29 mouse cellular contexts compared by ENCODE assay signal in genomic region chr9:15067995-15068685, GRCm38 (mm10). TPM values are rescaled to one million over a fixed set of nuclear protein-coding genes. Genes with fewer than 3 reads are reported as not detected.
DNase-seq lines count a peak whose midpoint lies in the region; ATAC-seq and TF ChIP-seq lines count a peak whose summit lies in the region.
"Had no signal": no experiment of that assay in that cellular context is flagged by ENCODE, and none has a peak within 500 bp of the region (broad histone marks: within the 10 kb centered on the region; RNA-seq: fewer than 3 reads in every experiment).

No protein-coding gene starts in this region.

- TF ChIP-seq RAD21 in MEL (IDR thresholded peaks at IDR 0.05; ENCODE audit: low read depth, low read length): no peak

- no peak overlapping the region for H3ac ChIP-seq in myocyte (ENCODE audit: control insufficient read depth, insufficient read length)

- H3K79me2 ChIP-seq in MEL (ENCODE audit: control insufficient read depth, insufficient read depth, low read length, poor library complexity): no peaks in the 10 kb centered on the region
- H3K79me2 ChIP-seq in myocyte (ENCODE audit: control insufficient read depth, insufficient read depth): no peaks in the 10 kb centered on the region

- no peaks in the 10 kb centered on the region for H3K9me3 ChIP-seq in liver, embryonic 11.5 days (ENCODE audit: control insufficient read depth, low read length)
- H3K9me3 ChIP-seq in liver, postnatal 0 days (ENCODE audit: low read length): no peaks in the 10 kb centered on the region
- no peaks in the 10 kb centered on the region for H3K9me3 ChIP-seq in lung, embryonic 16.5 days (ENCODE audit: control insufficient read depth, low read length)
- H3K9me3 ChIP-seq in MEL (replicated peaks; ENCODE audit: insufficient read depth, low read length): no peaks in the 10 kb centered on the region
- H3K9me3 ChIP-seq in hindbrain, embryonic 16.5 days (ENCODE audit: control insufficient read depth, low read length): no peaks in the 10 kb centered on the region
- H3K9me3 ChIP-seq: forebrain, embryonic 10.5 days; forebrain, embryonic 13.5 days; G1E; heart, embryonic 12.5 days; heart, embryonic 15.5 days; hindbrain, embryonic 10.5 days; hindbrain, embryonic 13.5 days had no signal

- 79% methylated on average over 7 of the region's 7 CpGs for WGBS in liver, embryonic 11.5 days
- 66% methylated on average over 7 of the region's 7 CpGs for WGBS in liver, postnatal 0 days (ENCODE audit: insufficient replicate concordance)
- WGBS in lung, embryonic 16.5 days: 51% methylated on average over 7 of the region's 7 CpGs
- 88% methylated on average over 7 of the region's 7 CpGs for WGBS in hindbrain, embryonic 16.5 days

- no peak for TF ChIP-seq CTCF in liver, postnatal 0 days (IDR thresholded peaks at IDR 0.05; ENCODE audit: low read depth)
- TF ChIP-seq CTCF in MEL (IDR thresholded peaks at IDR 0.05 in 2 of 3, conservative IDR thresholded peaks at IDR 0.05 in 1 of 3; ENCODE audit: control insufficient read depth in 1 of 3, insufficient read depth in 1 of 3, low read depth in 2 of 3, low read length in 3 of 3, poor library complexity in 1 of 3, severe bottlenecking in 1 of 3): no peak

- no peak overlapping the region for H3K4me2 ChIP-seq in liver, embryonic 11.5 days
- H3K4me2 ChIP-seq in liver, postnatal 0 days (ENCODE audit: low read depth, low read length): no peak overlapping the region
- H3K4me2 ChIP-seq in lung, embryonic 16.5 days (ENCODE audit: low read depth, low read length): no peak overlapping the region
- H3K4me2 ChIP-seq in myocyte (ENCODE audit: low read depth): peak overlapping the region; percentile 53
- no peak overlapping the region for H3K4me2 ChIP-seq in hindbrain, embryonic 16.5 days (ENCODE audit: low read length)
- H3K4me2 ChIP-seq: forebrain, embryonic 13.5 days; heart, embryonic 12.5 days; heart, embryonic 15.5 days; hindbrain, embryonic 13.5 days had no signal

- no peak overlapping the region for H3K4me3 ChIP-seq in liver, embryonic 11.5 days (ENCODE audit: low read depth, low read length)
- H3K4me3 ChIP-seq in liver, postnatal 0 days (ENCODE audit: low read depth, low read length): no peak overlapping the region
- no peak overlapping the region for H3K4me3 ChIP-seq in lung, embryonic 16.5 days (ENCODE audit: low read length)
- H3K4me3 ChIP-seq in MEL (ENCODE audit: control insufficient read depth in 1 of 2, insufficient read depth in 1 of 2, low read depth in 2 of 2, low read length in 2 of 2): no peak overlapping the region
- no peak overlapping the region for H3K4me3 ChIP-seq in myocyte
- no peak overlapping the region for H3K4me3 ChIP-seq in hindbrain, embryonic 16.5 days (ENCODE audit: low read length)
- H3K4me3 ChIP-seq: forebrain, embryonic 10.5 days; forebrain, embryonic 13.5 days; heart, embryonic 12.5 days; heart, embryonic 15.5 days; hindbrain, embryonic 10.5 days; hindbrain, embryonic 13.5 days had no signal

- H3K4me1 ChIP-seq in liver, embryonic 11.5 days (replicated peaks; ENCODE audit: control insufficient read depth, insufficient read depth, low read length): peaks cover 3% of the 10 kb centered on the region; the same call in 1 of the 2 replicates
- no peaks in the 10 kb centered on the region for H3K4me1 ChIP-seq in liver, postnatal 0 days (ENCODE audit: insufficient read depth)
- H3K4me1 ChIP-seq in lung, embryonic 16.5 days (replicated peaks; ENCODE audit: control insufficient read depth, insufficient read depth, low read length): peaks cover 3% of the 10 kb centered on the region; the same call in 1 of the 2 replicates
- H3K4me1 ChIP-seq in MEL (ENCODE audit: control insufficient read depth in 1 of 2, insufficient read depth in 2 of 2, low read length in 2 of 2): no peaks in the 10 kb centered on the region
- no peaks in the 10 kb centered on the region for H3K4me1 ChIP-seq in hindbrain, embryonic 16.5 days (ENCODE audit: control insufficient read depth, insufficient read depth, low read depth, low read length)
- H3K4me1 ChIP-seq: forebrain, embryonic 13.5 days; hindbrain, embryonic 13.5 days had no signal

- no peak for TF ChIP-seq EP300 in liver, postnatal 0 days (IDR thresholded peaks at IDR 0.05; ENCODE audit: low read depth)
- no peak for TF ChIP-seq EP300 in MEL (IDR thresholded peaks at IDR 0.05; ENCODE audit: low read depth in 1 of 2, low read length in 2 of 2)

- H3K27ac ChIP-seq in liver, embryonic 11.5 days (ENCODE audit: low read depth, low read length): no peak overlapping the region
- H3K27ac ChIP-seq in liver, postnatal 0 days (ENCODE audit: low read depth): no peak overlapping the region
- no peak overlapping the region for H3K27ac ChIP-seq in lung, embryonic 16.5 days (ENCODE audit: low read length)
- H3K27ac ChIP-seq in MEL (ENCODE audit: control insufficient read depth, low read depth, low read length): no peak overlapping the region
- H3K27ac ChIP-seq in hindbrain, embryonic 16.5 days (ENCODE audit: low read depth, low read length): no peak overlapping the region
- H3K27ac ChIP-seq: forebrain, embryonic 10.5 days; forebrain, embryonic 13.5 days; heart, embryonic 15.5 days; hindbrain, embryonic 10.5 days; hindbrain, embryonic 13.5 days; hindbrain, postnatal 0 days had no signal

- H3K27me3 ChIP-seq in liver, embryonic 11.5 days (replicated peaks; ENCODE audit: control insufficient read depth, insufficient read depth, low read length): no peaks in the 10 kb centered on the region
- H3K27me3 ChIP-seq in liver, postnatal 0 days (ENCODE audit: insufficient read depth, low read length): no peaks in the 10 kb centered on the region
- no peaks in the 10 kb centered on the region for H3K27me3 ChIP-seq in lung, embryonic 16.5 days (ENCODE audit: control insufficient read depth, insufficient read depth, low read depth, low read length)
- no peaks in the 10 kb centered on the region for H3K27me3 ChIP-seq in MEL (ENCODE audit: control insufficient read depth in 1 of 2, insufficient read depth in 2 of 2, low read length in 2 of 2)
- no peaks in the 10 kb centered on the region for H3K27me3 ChIP-seq in myocyte (ENCODE audit: control insufficient read depth, insufficient read depth, insufficient read length)
- H3K27me3 ChIP-seq in hindbrain, embryonic 16.5 days (replicated peaks; ENCODE audit: control insufficient read depth, insufficient read depth, low read length): no peaks in the 10 kb centered on the region
- H3K27me3 ChIP-seq: CH12.LX; forebrain, embryonic 13.5 days; heart, embryonic 12.5 days; heart, embryonic 15.5 days; hindbrain, embryonic 13.5 days had no signal

- no peak for TF ChIP-seq POLR2A in MEL (IDR thresholded peaks at IDR 0.05; ENCODE audit: control insufficient read depth in 1 of 2, insufficient read depth in 1 of 2, low read depth in 1 of 2, low read length in 2 of 2, poor library complexity in 1 of 2)
- no peak for TF ChIP-seq POLR2A in myocyte (IDR thresholded peaks at IDR 0.05; ENCODE audit: insufficient read length, low read depth)

- H3K36me3 ChIP-seq in liver, embryonic 11.5 days (ENCODE audit: control insufficient read depth, insufficient read depth, low read length): no peaks in the 10 kb centered on the region
- no peaks in the 10 kb centered on the region for H3K36me3 ChIP-seq in liver, postnatal 0 days (replicated peaks; ENCODE audit: insufficient read depth, low read length)
- H3K36me3 ChIP-seq in lung, embryonic 16.5 days (ENCODE audit: control insufficient read depth, insufficient read depth, low read length): no peaks in the 10 kb centered on the region
- H3K36me3 ChIP-seq in MEL (ENCODE audit: control insufficient read depth in 1 of 2, insufficient read depth in 2 of 2, low read length in 2 of 2) (no peaks in the 10 kb centered on the region), myocyte (ENCODE audit: control insufficient read depth, insufficient read depth) (peaks cover 4% of the 10 kb centered on the region)
- H3K36me3 ChIP-seq in hindbrain, embryonic 16.5 days (ENCODE audit: control insufficient read depth, insufficient read depth, low read length): no peaks in the 10 kb centered on the region
- H3K36me3 ChIP-seq: forebrain, embryonic 10.5 days; G1E; heart, embryonic 12.5 days; heart, embryonic 15.5 days; hindbrain, embryonic 10.5 days; hindbrain, embryonic 13.5 days had no signal

- DNase-seq in liver, embryonic 11.5 days (ENCODE audit: low spot score): no peak
- DNase-seq in liver, postnatal 0 days: no peak
- DNase-seq in lung, adult 18-20 months: no peak
- no peak for DNase-seq in MEL (ENCODE audit: low read depth, low spot score)
- DNase-seq: B cell, adult 2 months; cerebellum, adult 11-12 months; cerebellum, adult 8-10 months; cerebellum, postnatal 10 days; cerebellum, postnatal 36 days; gastrocnemius, postnatal 25 days; heart, adult 18-20 months; heart, postnatal 10 days; heart, postnatal 36 days had no signal

- 0 out of 2 replicates have a peak, but pooled peaks have one; percentile 12 for ATAC-seq in liver, embryonic 11.5 days (replicated peaks; ENCODE audit: low FRiP score)
- ATAC-seq in liver, postnatal 0 days: no peak
- ATAC-seq in lung, embryonic 16.5 days (ENCODE audit: low read depth): peak; percentile 70
- no peak for ATAC-seq in hindbrain, embryonic 16.5 days
- ATAC-seq: forebrain, embryonic 13.5 days; forebrain, embryonic 16.5 days; hindbrain, postnatal 0 days had no signal

- H3K9ac ChIP-seq in liver, embryonic 11.5 days (ENCODE audit: low read depth, low read length): no peak overlapping the region
- no peak overlapping the region for H3K9ac ChIP-seq in liver, postnatal 0 days (replicated peaks)
- H3K9ac ChIP-seq in lung, embryonic 16.5 days (ENCODE audit: low read length): no peak overlapping the region
- no peak overlapping the region for H3K9ac ChIP-seq in MEL (ENCODE audit: control insufficient read depth, low read depth, low read length, poor library complexity, severe bottlenecking)
- no peak overlapping the region for H3K9ac ChIP-seq in hindbrain, embryonic 16.5 days (ENCODE audit: low read depth, low read length)
- H3K9ac ChIP-seq: forebrain, embryonic 13.5 days; heart, embryonic 12.5 days; heart, embryonic 15.5 days; hindbrain, embryonic 13.5 days had no signal

RNA-seq across cellular contexts. Expression of gene Panx1, which starts 22.9 kb away (rescaled TPM):
- 24.0 and 24.8 TPM in 2 replicates for polyA plus RNA-seq in liver, embryonic 11.5 days (2014; fragmentation: Nextera tagmentation; extraction: Ambion mirVana)
- polyA plus RNA-seq in liver, postnatal 0 days (2015; fragmentation: Nextera tagmentation; extraction: Ambion mirVana): 4.0 and 5.7 TPM in 2 replicates
- polyA plus RNA-seq in lung, embryonic 16.5 days (2015; fragmentation: Nextera tagmentation; extraction: Ambion mirVana): 23.0 and 27.3 TPM in 2 replicates
- 10.6 and 12.5 TPM in 2 replicates for total RNA-seq in MEL (2012; rRNA removed)
- polyA plus RNA-seq in MEL (2012; ENCODE audit: insufficient read depth in 1 of 2, insufficient read length in 2 of 2, low read depth in 1 of 2, low replicate concordance in 2 of 2, missing spikeins in 1 of 2): 10 to 100 TPM in 1 of 2 experiments, not detected in 1; 20.3 TPM
- 54.7 TPM for polyA plus RNA-seq in myocyte (2012; fragmentation: generic; extraction: Trizol)
- 135 and 155 TPM in 2 replicates for polyA plus RNA-seq in hindbrain, embryonic 16.5 days (2015; fragmentation: Nextera tagmentation; extraction: Ambion mirVana)
- polyA plus RNA-seq: G1E had no signal

RNA-seq across cellular contexts. Expression of gene Hephl1, which starts 43.8 kb away (rescaled TPM):
- not detected in 2 replicates for polyA plus RNA-seq in liver, embryonic 11.5 days (2014; fragmentation: Nextera tagmentation; extraction: Ambion mirVana)
- polyA plus RNA-seq in liver, postnatal 0 days (2015; fragmentation: Nextera tagmentation; extraction: Ambion mirVana): 0.02 TPM in 1 of 2 replicates, not detected in the other
- polyA plus RNA-seq in lung, embryonic 16.5 days (2015; fragmentation: Nextera tagmentation; extraction: Ambion mirVana): not detected in 2 replicates
- not detected in 2 replicates for total RNA-seq in MEL (2012; rRNA removed)
- polyA plus RNA-seq in MEL (2012; ENCODE audit: insufficient read depth in 1 of 2, insufficient read length in 2 of 2, low read depth in 1 of 2, low replicate concordance in 2 of 2, missing spikeins in 1 of 2) (not detected), myocyte (2012; fragmentation: generic; extraction: Trizol) (10.6 TPM)
- polyA plus RNA-seq in hindbrain, embryonic 16.5 days (2015; fragmentation: Nextera tagmentation; extraction: Ambion mirVana): not detected in 2 replicates
- total RNA-seq: CH12.LX had no signal
- polyA plus RNA-seq: brain, embryonic 14.5 days; cortical plate, adult 2 months; embryonic facial prominence, embryonic 11.5 days; forebrain, embryonic 10.5 days; forebrain, embryonic 13.5 days; forebrain, embryonic 16.5 days; G1E; heart, embryonic 12.5 days; hindbrain, embryonic 10.5 days; hindbrain, embryonic 13.5 days; hindbrain, postnatal 0 days had no signal

Comparison
In these comparisons a context has a peak if more than half of its experiments do, and no peak if none do; other contexts are left out.
1. ATAC-seq: peak in liver, embryonic 11.5 days (single experiment) and lung, embryonic 16.5 days (single experiment); none in liver, postnatal 0 days (single experiment) and hindbrain, embryonic 16.5 days (single experiment).
2. RNA of gene Hephl1, which starts 43.8 kb away (polyA plus RNA-seq): 10.6 TPM in myocyte (single experiment); not detected in liver, embryonic 11.5 days, 0.02 TPM in liver, postnatal 0 days, not detected in lung, embryonic 16.5 days, not detected in MEL and not detected in hindbrain, embryonic 16.5 days; every median in the first group is over 10 times any median in the second.